Mouse (Mus musculus) MEL (cell line): ENCODE measurements around the gene Slc25a20.

Experiments
- BHLHE40 ChIP-seq: IDR thresholded peaks from 2 replicates; pipeline ENCODE4 v1.6.1; 2012; ENCODE audit warnings: low read depth, mild to moderate bottlenecking, inconsistent platforms, low read length, improper control_type of control experiment, borderline replicate concordance
- CHD1 ChIP-seq: IDR thresholded peaks from 2 replicates; pipeline ENCODE4 v1.6.1; 2012; ENCODE audit warnings: low read depth, mild to moderate bottlenecking, inconsistent platforms, low read length, improper control_type of control experiment
- CTCF ChIP-seq, 3 experiments: IDR thresholded peaks in 2 of 3; conservative IDR thresholded peaks in 1 of 3; 2 replicates each; pipeline ENCODE4 v1.5.1; 2011 to 2012; ENCODE audit warnings: low read length in 3 of 3, low read depth in 2 of 3, mild to moderate bottlenecking in 2 of 3, improper control_type of control experiment in 1 of 3, inconsistent platforms in 1 of 3, mixed read lengths in 1 of 3, moderate library complexity in 1 of 3; ENCODE audit not compliant: control insufficient read depth in 1 of 3, insufficient read depth in 1 of 3, poor library complexity in 1 of 3, severe bottlenecking in 1 of 3
- E2F4 ChIP-seq: IDR thresholded peaks from 2 replicates; pipeline ENCODE4 v1.6.1; 2011; ENCODE audit warnings: low read depth, low read length, improper control_type of control experiment, borderline replicate concordance
- EP300 ChIP-seq, 2 experiments: IDR thresholded peaks; 2 replicates each; pipeline ENCODE4 v1.6.1; 2011; ENCODE audit warnings: improper control_type of control experiment in 2 of 2, low read length in 2 of 2, low read depth in 1 of 2, mild to moderate bottlenecking in 1 of 2
- ETS1 ChIP-seq: IDR thresholded peaks from 2 replicates; pipeline ENCODE4 v1.6.1; 2012; ENCODE audit warnings: low read depth, mild to moderate bottlenecking, inconsistent platforms, low read length, improper control_type of control experiment, moderate library complexity
- GATA1 ChIP-seq: IDR thresholded peaks from 2 replicates; pipeline ENCODE4 v1.6.1; 2011; ENCODE audit warnings: low read depth, low read length, improper control_type of control experiment
- MAFK ChIP-seq: IDR thresholded peaks from 2 replicates; pipeline ENCODE4 v1.6.1; 2011; ENCODE audit warnings: low read depth, mild to moderate bottlenecking, low read length, improper control_type of control experiment, borderline replicate concordance
- MYC ChIP-seq: IDR thresholded peaks from 2 replicates; pipeline ENCODE4 v1.6.1; 2011; ENCODE audit warnings: low read depth, mild to moderate bottlenecking, low read length, improper control_type of control experiment, moderate library complexity
- NELFE ChIP-seq: IDR thresholded peaks from 2 replicates; pipeline ENCODE4 v1.6.1; 2011; ENCODE audit warnings: low read depth, low read length, improper control_type of control experiment
- POLR2A ChIP-seq, 2 experiments: IDR thresholded peaks; 2 replicates each; pipeline ENCODE4 v1.6.1; 2011 to 2012; ENCODE audit warnings: low read length in 2 of 2, mild to moderate bottlenecking in 2 of 2, control low read depth in 1 of 2, improper control_type of control experiment in 1 of 2, low read depth in 1 of 2, moderate library complexity in 1 of 2; ENCODE audit not compliant: control insufficient read depth in 1 of 2, insufficient read depth in 1 of 2, poor library complexity in 1 of 2
- USF2 ChIP-seq, 2 experiments: IDR thresholded peaks; 2 replicates each; pipeline ENCODE4 v1.6.1; 2011 to 2012; ENCODE audit warnings: improper control_type of control experiment in 2 of 2, low read length in 2 of 2, borderline replicate concordance in 1 of 2, inconsistent platforms in 1 of 2, low read depth in 1 of 2, mild to moderate bottlenecking in 1 of 2; ENCODE audit not compliant: insufficient read depth in 1 of 2
- ZKSCAN1 ChIP-seq: IDR thresholded peaks from 2 replicates; pipeline ENCODE4 v1.6.1; 2012; ENCODE audit warnings: low read depth, mild to moderate bottlenecking, inconsistent platforms, low read length, improper control_type of control experiment, moderate library complexity

GRCm38 (mm10) chr9:108693946-108694345 lies 32.1 kb downstream of the Slc25a20 start:
- no peak for TF ChIP-seq CHD1
- no peak for TF ChIP-seq POLR2A (IDR thresholded peaks at IDR 0.05; ENCODE audit: control insufficient read depth in 1 of 2, insufficient read depth in 1 of 2, low read depth in 1 of 2, low read length in 2 of 2, poor library complexity in 1 of 2)
- TF ChIP-seq CTCF (IDR thresholded peaks at IDR 0.05 in 2 of 3, conservative IDR thresholded peaks at IDR 0.05 in 1 of 3; ENCODE audit: control insufficient read depth in 1 of 3, insufficient read depth in 1 of 3, low read depth in 2 of 3, low read length in 3 of 3, poor library complexity in 1 of 3, severe bottlenecking in 1 of 3), result no peak
- no peak for TF ChIP-seq USF2 (IDR thresholded peaks at IDR 0.05; ENCODE audit: borderline replicate concordance in 1 of 2, insufficient read depth in 1 of 2, low read depth in 1 of 2, low read length in 2 of 2)
- no peak for TF ChIP-seq GATA1
- TF ChIP-seq MYC, result no peak
- TF ChIP-seq BHLHE40, result no peak
- no peak for TF ChIP-seq MAFK
- no peak for TF ChIP-seq EP300 (IDR thresholded peaks at IDR 0.05; ENCODE audit: low read depth in 1 of 2, low read length in 2 of 2)
- TF ChIP-seq ZKSCAN1, result no peak
- no peak for TF ChIP-seq NELFE
- TF ChIP-seq ETS1, result no peak
- no peak for TF ChIP-seq E2F4
